Mouse (Mus musculus) heart, postnatal 14 days (tissue): ENCODE results near the gene Gm49358. TPM values are rescaled to one million over a fixed set of nuclear protein-coding genes. Genes with fewer than 3 reads are reported as not detected.

Source experiments
- DNase-seq, 2 experiments: peaks; one replicate each; pipeline ENCODE4 v3.0.0; 2021 to 2022
- intact Hi-C: fragments of 180-260 bp; cut with DNase I; formaldehyde crosslinking; loops from one replicate; pipeline ENCODE4 v1.15.1; 2025
- long read RNA-seq, 2 experiments: library from polyadenylated mRNA; stranded (forward); transcript quantifications; one replicate each; pipeline ENCODE4 v2.0.0; 2021
- total RNA-seq, 2 experiments: library from RNA; stranded (reverse); gene quantifications; 2 replicates each; pipeline ENCODE4 v1.2.3; 2021

Gm49358 gene
- total RNA-seq = 10 to 100 TPM in 1 of 2 experiments, 1 to 10 TPM in 1; 7.2 to 12.1 TPM
- long read RNA-seq, experiment 1 = 0 reads
- long read RNA-seq, experiment 2 = 0 reads

DNA sequence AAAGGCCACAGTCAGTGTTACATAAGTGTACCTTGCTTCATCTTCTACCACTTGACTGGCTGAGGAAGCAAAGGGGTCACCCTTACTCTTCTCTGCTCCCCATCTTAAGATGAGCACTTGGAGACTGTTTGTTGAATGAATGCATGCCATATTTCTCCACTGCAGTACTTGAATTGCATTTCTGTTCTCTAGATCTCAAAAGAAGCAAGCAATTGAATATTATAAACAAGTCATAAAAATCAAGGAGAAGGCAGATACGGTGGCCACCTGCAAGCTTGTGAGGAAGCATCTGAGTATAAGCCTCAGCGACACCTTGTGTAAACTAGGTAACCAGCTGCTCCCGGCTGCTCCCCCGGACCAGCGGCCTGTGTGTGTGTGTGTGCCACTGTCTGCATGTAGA lies at the start of gene Gm49358:
Gm49358 (plus strand) TSS at position 301 of the 400 bp plus-strand sequence.
- no peak for DNase-seq
- intact Hi-C loops = no loop called here

DNA sequence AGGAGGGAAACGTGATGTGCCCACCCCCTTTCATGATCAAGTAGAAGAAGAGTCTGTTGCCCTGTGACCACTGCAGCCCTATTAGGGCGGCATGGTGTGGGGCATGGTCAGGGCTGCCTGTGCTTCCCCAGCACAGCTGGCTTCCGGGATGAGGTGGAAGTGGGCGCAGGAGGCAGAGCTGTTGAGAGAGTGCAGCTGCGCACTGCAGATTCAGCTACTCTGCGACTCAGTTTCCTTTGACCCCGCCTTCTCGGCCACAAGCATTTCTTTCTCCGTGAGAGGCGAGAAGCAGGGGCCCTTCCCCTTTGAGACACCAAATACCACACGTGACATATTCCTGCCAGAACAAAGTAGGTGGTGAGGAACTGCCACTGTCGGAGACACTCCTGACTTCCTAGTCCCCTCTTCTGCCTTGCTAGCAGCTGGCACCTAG lies 36.2 kb upstream of the Gm49358 start:
- intact Hi-C loops = no loop called here
- peak; percentile 29 to 31 for DNase-seq

DNA sequence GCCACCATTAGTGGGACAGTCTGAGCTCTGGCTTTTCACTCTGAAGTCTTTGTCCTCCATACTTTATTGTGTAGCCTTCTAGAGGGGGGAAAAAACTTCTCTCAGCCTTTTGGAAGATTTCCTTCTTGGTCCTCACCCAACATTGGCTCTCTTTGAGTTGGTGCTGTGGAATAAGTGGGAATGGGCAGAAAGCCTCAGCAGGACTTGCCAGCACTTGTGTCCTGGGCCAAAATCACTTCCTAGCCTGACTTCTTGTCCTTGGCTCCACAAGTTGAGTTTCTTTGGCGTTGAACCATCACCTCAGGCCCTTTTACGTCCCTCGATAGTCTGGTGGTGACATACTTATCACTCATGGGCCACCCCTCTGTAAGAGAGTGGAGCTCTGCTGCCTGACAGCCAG lies 35.6 kb upstream of the Gm49358 start:
- intact Hi-C loops = no loop called here
- peak in 1 of 2 experiments; percentile 24 for DNase-seq

DNA sequence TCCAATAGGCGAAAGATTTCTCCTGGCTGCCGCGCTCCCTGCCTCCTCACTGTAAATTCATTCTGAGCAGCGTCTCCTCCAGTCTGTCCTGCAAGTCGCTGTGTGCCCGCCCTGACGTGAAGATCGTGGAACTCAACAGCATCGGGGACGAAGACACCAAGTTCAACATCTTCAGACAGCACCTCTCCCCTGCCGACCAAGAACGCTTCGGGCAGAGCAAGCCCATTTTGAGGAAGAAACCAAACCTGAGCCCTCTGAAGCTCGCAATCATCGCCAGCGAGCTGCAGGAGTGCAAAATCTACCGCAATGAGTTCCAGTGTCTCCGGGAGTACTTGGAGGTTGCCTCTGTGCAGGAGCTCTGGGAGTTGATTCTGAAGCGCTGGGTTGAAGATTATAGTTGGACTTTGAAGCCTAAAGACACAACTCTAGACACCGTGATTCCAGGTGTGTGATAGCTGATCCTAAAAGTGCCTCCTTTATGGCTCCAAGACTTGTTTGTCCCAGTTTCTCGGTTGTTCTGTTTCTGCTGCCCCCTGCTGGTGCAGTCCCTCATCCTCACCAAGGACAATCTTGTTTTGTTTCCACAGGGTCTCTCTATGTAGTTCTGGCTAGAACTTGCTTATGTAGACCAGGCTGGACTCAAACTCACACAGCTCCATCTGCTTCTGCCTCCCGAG lies 32.8 kb upstream of the Gm49358 start:
- intact Hi-C loops = loop anchor here (5.0 kb wide), 2 partner anchors 94 to 259 kb away; no protein-coding TSS in a partner anchor
- peak; percentile 86 to 89 for DNase-seq

DNA sequence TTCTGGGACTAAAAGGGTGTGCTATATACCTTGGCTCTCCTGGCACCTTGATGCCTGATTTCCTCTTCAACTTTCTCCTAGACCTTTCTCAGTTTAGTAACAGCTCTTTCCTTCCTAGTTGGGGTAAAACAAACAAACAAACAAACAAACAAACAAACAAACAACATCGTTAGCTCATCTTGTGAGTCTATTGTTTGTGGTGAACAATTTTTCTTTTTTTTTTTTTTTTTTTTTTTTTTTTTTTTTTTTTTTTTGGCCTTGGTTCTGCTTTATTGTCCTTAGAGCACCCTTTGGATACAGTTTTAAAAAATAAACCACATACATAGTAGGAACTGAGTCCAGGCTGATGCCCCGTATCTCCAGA lies 32.3 kb upstream of the Gm49358 start:
- intact Hi-C loops = loop anchor here (5.0 kb wide), 2 partner anchors 94 to 259 kb away; no protein-coding TSS in a partner anchor

DNA sequence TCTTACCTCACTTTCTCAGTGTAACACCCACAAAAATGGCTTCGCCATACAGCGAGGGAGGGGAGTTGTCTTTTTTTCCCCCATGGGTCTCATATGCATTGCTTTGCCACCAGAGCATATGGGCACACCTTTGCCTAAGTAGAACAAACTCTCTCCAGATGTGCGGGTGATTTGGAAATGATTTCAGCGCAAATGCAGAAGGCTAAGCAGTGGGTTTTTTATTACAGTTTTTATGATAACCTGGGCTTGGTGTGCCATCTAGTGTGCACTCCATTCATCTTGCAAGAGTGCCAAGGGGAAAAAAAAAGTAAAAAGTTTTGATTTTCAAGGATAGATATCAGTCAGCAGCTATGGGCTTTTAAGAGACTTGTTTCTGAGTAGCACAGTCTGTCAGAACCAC lies 28.7 kb upstream of the Gm49358 start:
- intact Hi-C loops = no loop called here
- DNase-seq = no peak

More for the DNA sequence above, 32.3 kb upstream of the Gm49358 start:
- DNase-seq = no peak

DNA sequence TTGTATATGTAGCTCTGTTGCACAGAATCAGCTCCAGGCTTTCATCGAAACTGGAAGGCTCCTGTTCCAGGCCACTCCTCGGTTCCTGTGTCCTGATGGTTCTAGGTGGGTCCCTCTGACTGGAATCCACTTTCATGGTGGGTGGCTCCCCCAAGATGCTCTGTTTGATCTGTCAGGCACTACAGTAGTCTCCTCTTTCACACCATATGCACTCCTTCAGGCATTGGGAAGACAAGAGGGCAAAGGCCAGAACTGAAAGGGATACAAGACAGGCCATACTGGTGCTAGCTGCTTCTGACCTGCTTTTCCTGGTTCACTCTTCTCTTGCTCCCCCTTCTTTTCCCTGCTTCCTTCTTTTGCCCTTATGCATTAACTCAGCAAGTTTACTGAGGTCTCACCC lies 20.9 kb upstream of the Gm49358 start:
- DNase-seq = no peak
- intact Hi-C loops = no loop called here

DNA sequence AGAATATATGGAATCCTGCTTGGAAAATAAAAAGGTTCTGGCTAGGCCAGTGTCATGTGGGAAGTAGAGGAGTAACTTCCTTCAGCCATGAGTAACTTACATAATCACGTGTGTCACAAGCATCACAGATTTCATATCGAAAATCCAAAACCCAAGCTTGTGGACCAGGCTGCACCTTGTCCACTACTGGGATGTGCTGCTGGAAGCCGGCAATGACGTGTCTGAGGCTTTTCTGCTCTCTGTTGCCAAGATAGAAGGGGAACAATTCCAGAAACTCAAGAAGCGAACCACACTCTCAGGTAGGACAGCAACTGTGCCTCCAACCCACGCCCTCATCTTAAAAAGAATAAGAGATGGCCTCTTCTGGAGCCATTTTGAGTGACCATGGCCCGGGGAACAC lies 19.5 kb upstream of the Gm49358 start:
- no peak for DNase-seq
- intact Hi-C loops = no loop called here

DNA sequence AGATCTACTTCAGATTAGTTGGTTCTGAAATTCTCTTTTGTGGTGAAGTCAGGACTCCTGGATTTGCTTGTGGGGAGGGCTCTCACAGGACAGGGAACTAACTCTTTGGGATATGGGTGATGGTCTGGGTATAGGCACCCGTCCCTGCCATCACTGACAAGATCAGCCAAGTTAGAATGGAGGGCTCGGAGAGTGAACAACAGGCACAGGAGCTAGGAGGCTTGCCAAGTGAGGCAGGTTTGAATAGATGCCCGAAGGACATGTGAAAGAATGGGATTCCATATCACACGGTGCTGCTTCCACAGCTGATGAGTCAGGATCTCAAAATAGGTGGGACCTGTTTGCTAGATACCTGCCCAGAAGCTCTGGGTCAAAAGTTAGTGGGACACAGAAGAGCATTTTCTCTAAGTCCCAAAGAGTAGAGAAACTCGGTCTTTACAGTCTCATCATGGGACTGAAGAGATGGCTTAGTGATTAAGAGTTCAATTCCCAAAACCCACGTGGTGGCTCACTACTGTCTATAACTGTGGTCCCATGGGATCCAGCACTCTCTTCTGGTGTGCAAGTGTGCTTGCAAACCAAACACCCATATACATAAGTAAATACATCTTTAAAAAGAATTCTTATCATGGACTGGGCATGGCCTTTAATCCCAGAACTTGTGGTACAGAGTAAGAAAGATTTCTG lies 7.8 kb upstream of the Gm49358 start:
- intact Hi-C loops = no loop called here

DNA sequence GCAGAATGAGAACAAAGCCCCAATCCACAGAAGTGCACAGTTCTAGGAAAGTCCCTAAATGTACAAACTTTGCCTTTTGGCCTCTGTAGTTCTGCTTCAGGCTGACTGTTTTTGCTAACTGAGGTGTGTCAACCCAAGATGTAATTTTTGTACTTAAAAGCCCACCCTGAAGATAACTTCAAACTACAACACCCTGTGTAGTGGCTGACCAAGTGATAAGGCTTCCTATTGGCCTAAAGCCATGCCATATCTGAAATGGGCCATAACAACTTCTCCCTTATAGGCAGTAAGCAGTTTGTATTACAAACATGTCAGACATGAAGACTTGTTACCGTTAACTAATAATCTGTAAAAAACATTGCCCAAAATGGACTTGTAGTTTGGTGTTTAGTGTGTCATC lies 6.0 kb upstream of the Gm49358 start:
- no peak for DNase-seq
- intact Hi-C loops = no loop called here

More for the DNA sequence above, 7.8 kb upstream of the Gm49358 start:
- DNase-seq = peak; percentile 11 to 38

DNA sequence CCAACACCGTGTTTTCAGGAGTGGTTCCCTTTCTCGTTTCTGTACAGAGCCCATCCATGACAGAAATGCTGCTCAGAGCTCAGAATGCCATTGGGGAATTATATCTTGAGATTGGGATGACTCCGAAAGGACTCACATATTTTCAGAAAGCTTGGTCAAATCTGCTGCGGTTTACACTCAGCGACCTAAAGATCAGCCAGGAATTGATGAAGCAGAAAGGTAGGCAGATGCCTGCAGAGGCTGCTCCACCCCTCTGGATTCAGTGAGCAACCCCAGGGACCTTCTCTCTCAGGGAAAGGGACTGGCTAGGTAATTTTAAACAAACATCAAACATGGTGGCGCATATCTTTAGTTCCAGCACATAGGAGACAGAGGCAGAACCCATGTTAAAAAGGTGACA lies 5.6 kb upstream of the Gm49358 start:
- intact Hi-C loops = no loop called here
- no peak for DNase-seq

DNA sequence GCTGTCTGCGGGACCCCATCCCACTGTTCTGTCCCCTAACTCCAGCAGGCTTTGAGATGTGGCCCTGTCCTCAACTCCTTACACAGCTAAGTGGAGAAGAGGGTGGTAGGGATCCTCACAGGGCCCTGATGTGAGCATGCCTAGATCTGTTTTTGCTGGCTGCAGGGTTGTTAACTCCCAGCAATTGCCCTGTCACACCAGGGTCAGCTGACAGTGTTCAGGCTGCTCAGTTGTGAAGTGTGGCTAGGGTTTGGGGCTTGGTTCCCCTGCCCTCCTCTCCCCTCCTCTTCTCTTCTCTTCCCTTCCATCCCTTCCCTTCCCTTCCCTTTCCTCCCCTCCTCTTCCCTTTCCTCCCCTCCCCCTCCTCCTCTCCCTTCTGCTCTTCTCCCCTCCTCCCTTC lies 2.5 kb upstream of the Gm49358 start:
- intact Hi-C loops = no loop called here
- DNase-seq = no peak

DNA sequence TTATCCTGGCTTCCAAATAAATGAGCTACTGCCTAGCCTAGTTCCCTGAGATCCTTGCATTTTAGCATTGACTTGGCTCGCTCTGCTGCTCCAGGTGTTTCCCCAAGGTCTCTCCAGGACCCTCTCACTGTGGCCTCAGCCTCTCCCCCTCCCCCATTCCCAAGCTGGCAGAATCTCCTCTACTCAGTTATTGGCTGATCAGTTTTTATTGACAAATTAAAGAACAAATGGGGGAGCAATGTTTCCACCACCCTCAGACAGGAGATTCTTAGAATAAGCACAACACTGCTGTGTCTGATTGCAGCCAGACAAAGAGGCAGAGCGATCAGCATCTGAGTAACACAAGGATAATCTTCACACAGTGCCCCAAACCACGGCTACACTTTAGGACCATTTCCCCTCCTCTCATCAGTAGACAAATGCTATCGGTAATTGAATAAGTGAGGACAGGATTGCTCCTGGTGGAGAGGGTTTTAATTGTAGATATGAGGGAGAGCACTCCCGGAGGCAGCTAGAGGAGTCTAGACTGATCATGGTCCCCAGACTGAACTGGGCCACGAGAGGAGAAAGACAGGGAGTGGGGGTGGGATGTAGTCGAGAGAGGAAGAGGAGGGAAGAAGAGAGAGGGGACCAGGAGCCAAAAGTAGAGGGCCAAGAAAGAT lies 1.9 kb upstream of the Gm49358 start:
- intact Hi-C loops = no loop called here
- DNase-seq = no peak

DNA sequence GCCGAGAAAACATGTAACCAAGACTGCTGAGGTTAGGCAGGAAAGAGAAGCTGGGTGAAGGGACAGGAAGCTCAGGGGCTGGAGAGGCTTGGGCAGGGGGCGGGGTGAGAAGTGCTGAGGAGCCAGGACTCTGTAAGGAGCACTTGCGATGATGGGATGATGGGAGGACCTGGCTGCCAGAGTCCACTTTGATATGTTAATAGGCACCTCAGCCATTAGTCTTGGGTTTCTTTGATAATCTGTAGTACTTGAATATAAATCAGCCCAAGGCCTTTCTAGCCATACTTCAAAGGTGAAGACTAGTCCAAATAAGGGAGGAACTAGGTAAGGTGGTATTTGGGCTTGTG lies 1.4 kb upstream of the Gm49358 start:
- intact Hi-C loops = no loop called here
- no peak for DNase-seq

DNA sequence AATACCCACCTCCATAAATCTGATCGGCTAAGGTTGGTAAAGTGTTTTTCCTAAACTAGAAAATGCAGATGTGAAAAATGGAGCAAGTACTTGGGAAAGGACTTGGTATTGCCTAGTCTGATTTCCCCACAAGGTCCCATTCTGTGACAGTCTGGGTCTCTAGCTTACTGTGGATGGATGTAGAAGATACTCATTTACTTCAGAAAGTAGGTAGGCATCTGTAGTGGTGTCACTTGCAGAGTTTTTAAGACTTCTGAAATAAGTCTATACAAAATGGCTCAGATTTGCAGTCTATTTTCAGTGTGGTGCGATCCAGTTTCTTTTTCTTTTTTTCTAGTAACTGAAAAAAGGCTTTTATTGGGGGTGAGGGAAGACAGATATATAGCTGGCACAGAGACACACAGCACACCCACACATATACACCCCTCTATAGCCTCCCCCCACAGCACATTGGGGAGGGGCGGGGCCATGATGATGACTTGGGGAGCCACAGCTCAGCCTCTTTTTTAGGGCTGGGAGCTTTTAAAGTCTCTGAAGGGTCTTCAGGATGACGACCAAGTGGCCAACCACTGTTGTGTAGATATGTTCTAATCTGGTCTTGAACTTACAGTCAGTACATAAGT lies 1.7 kb downstream of the Gm49358 start:
- no peak for DNase-seq
- intact Hi-C loops = no loop called here

DNA sequence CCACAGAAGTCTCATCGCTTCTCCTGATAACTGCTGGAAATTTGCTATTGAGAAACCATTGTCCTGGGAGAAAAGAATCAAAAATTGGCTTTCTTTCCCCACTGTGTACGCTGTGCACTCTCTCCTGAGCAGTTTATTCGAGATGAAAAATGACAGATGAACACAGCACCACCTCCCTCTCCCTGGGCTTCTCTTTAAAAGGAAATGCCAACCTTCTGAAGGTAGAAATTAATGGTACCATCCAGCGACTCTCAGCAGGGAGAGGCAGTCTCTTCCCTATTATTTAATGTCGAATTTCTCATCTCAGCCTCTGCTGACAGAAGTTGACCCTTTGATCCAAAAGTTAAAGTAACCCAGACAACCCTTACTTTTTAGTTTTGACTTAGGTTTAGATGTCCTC lies 5.4 kb downstream of the Gm49358 start:
- DNase-seq = no peak
- intact Hi-C loops = no loop called here

DNA sequence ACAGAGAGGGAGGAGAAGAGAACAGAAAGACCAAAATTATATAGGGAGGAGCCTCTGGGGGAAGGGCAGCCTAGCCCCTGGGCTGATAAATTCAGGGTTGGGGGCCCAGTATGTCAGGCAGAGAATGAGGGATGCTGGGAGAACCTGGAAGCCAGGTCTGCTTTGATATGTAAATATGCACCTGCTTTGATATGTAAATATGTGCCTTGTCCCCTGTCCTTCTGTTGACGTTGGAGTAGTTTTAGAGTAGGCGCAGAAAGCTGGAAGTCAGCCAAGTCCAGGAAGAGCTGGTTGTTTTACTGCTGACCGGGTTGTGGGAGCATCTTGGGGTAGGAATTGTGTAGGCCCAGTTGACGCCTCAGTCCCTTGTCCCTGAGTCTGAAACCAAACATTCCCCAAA lies 6.0 kb downstream of the Gm49358 start:
- intact Hi-C loops = loop anchor here (10.0 kb wide), 1 partner anchor 205 kb away; no protein-coding TSS in a partner anchor
- peak in 1 of 2 experiments; percentile 41 for DNase-seq

DNA sequence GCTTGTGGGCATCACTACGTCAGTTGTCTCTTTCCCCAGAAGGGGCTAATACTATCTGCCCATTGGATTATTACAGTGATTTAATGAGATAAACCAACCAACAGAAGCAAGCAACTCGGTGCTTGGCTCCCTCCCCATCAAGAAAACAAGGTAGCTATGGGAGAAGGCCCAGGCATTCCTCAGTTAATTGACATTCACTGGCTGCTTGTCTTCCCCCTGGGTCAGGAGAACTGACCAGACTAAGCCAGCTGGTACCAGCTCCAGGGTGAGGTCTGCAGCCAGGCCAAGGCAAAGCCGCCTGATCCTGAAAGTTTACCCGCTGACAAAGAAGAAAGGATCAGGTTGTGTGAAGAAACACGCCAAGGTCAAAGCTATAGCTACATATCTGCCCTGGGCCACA lies 7.9 kb downstream of the Gm49358 start:
- no peak for DNase-seq
- intact Hi-C loops = loop anchor here (10.0 kb wide), 1 partner anchor 203 kb away; no protein-coding TSS in a partner anchor

DNA sequence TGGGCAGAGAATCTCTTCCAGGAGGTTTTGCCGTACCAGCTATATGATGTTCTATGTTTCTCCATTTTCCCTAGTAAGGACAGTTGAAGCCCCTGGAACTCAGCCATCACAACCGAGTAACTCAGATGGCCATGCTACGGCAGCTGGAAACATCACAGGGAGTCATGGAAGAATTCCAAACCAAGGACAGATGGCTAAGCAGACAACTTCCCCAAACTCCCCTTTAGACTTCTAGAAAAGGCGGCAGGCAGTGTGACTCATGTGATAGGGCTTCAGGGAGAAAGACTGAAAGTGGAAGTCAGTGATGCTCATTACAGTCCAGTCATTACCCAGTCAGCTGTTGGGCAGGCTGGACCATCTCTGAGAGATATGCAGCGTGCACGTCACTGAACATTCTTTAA lies 8.5 kb downstream of the Gm49358 start:
- peak in 1 of 2 experiments; percentile 13 for DNase-seq
- intact Hi-C loops = loop anchor here (10.0 kb wide), 1 partner anchor 203 kb away; no protein-coding TSS in a partner anchor

DNA sequence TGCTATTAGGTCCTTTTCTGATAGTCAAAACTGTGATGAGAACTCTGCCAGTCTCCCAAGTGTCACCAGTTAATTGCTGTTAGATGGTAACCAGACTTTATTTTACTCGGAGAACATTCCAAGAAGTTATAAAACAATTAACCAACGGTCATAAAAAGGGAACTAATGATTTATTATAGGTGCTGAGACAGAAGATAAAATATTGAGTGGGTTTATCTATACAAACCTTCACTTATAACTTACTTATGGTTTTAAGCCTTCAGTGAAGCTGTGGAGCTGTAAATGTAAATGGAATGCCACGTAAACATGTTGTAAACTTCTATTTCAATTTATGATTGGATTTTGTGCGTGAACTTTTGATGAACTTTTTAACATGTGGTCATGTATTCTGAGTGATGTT lies 9.6 kb downstream of the Gm49358 start:
- intact Hi-C loops = loop anchor here (10.0 kb wide), 1 partner anchor 201 kb away; no protein-coding TSS in a partner anchor

DNA sequence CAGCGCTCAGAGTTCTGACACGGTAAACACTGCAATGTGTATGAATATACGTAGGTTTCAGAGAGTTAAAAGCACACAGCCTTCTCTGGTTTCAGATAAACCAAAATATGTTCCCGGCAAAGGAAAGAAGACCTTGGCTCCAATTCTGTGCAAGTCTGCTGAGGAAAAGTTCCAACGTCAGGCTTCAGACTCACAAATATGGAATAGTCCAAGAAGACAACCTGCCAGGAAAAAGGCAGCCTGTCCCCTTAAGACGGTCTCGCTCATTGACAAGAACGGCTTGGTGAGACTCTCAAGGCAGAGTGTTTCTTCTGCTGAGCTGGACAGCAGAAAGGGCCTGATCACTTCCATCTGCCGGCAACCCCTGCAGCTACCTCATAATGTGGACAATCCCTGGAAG lies 12.5 kb downstream of the Gm49358 start:
- intact Hi-C loops = loop anchor here (5.0 to 10.0 kb wide), 2 partner anchors 69 to 199 kb away; partner anchors contain the start of genes Hsp90b1 and Ttc41
- DNase-seq = peak; percentile 18 to 26

More for the DNA sequence above, 9.6 kb downstream of the Gm49358 start:
- DNase-seq = no peak
